Mouse (Mus musculus) cortical plate, adult 2 months (tissue): Measurements from ENCODE around the gene Adgra1.

Experiments used
- CTCF ChIP-seq: fragments of 200-500 bp; IDR thresholded peaks from 2 replicates; pipeline ENCODE4 v1.5.1; 2011; ENCODE audit warnings: mild to moderate bottlenecking, control low read depth, low read length; ENCODE audit not compliant: insufficient read depth; ENCODE audit errors: extremely low read depth
- POLR2A ChIP-seq: fragments of 200-500 bp; IDR thresholded peaks from 2 replicates; pipeline ENCODE4 v1.6.1; 2011; ENCODE audit warnings: mild to moderate bottlenecking, low read length, control low read depth; ENCODE audit not compliant: insufficient read depth; ENCODE audit errors: extremely low read depth

GRCm38 (mm10) chr7:139811706-139812105 is 22.3 kb upstream of the Adgra1 start:
- no peak for TF ChIP-seq POLR2A
- TF ChIP-seq CTCF, result no peak
